Mouse (Mus musculus) hindbrain, embryonic 10.5 days (tissue): ENCODE data around the gene Celsr1. TPM values are rescaled to one million over a fixed set of nuclear protein-coding genes. Genes with fewer than 3 reads are reported as not detected.

Source experiments
- DNase-seq: peaks from one replicate; pipeline ENCODE4 v3.0.0-alpha.2; 2017; ENCODE audit warnings: low spot score
- H3K27ac ChIP-seq: fragments of 300-500 bp; sonication (generic); 2 replicates; pipeline ENCODE4 v1.5.1; 2016; ENCODE audit warnings: mild to moderate bottlenecking, moderate library complexity
- H3K27me3 ChIP-seq: fragments of 300-500 bp; sonication (generic); 2 replicates; pipeline ENCODE4 v1.6.1; 2016; ENCODE audit warnings: mild to moderate bottlenecking; ENCODE audit not compliant: poor library complexity, insufficient read depth, severe bottlenecking
- H3K36me3 ChIP-seq: fragments of 300-500 bp; sonication (generic); 2 replicates; pipeline ENCODE4 v1.6.1; 2016; ENCODE audit warnings: mild to moderate bottlenecking, moderate library complexity
- H3K4me1 ChIP-seq: fragments of 300-500 bp; sonication (generic); replicated peaks from 2 replicates; pipeline ENCODE4 v1.6.1; 2016; ENCODE audit warnings: mild to moderate bottlenecking
- H3K4me3 ChIP-seq: fragments of 300-500 bp; sonication (generic); 2 replicates; pipeline ENCODE4 v1.5.1; 2016; ENCODE audit warnings: mild to moderate bottlenecking, moderate library complexity
- H3K9me3 ChIP-seq: fragments of 300-500 bp; sonication (generic); 2 replicates; pipeline ENCODE4 v1.6.1; 2016; ENCODE audit warnings: mild to moderate bottlenecking, moderate library complexity
- WGBS: fragments of 180-500 bp; shearing (Covaris S2); methylation state at CpG from one replicate; pipeline ENCODE4 v1.1.7; 2016; 5-methylcytosine and 5-hydroxymethylcytosine counted together
- polyA plus RNA-seq: library from polyadenylated mRNA; unstranded; fragments of >200 nt; fragmentation: Nextera tagmentation; extraction: Ambion mirVana; gene quantifications from 2 replicates; pipeline ENCODE4 v1.2.1, GENCODE M21; 2016

Celsr1 gene
- polyA plus RNA-seq, 1 experiment from 2014 or later: 3.4 TPM

- H3K4me1 ChIP-seq: peaks cover 18% of the 10 kb centered on the region
- no peak for DNase-seq
- H3K27me3 ChIP-seq: no peaks in the 10 kb centered on the region
- H3K4me3 ChIP-seq: no peak overlapping the region
- WGBS: 80% methylated on average over 4 of the region's 4 CpGs
- no peak overlapping the region for H3K27ac ChIP-seq
- H3K36me3 ChIP-seq: no peaks in the 10 kb centered on the region
- H3K9me3 ChIP-seq: no peaks in the 10 kb centered on the region
Observed at GRCm38 (mm10) chr15:86050170-86050743, 16.7 kb upstream of the Celsr1 start.

- DNase-seq: no peak
- no peaks in the 10 kb centered on the region for H3K27me3 ChIP-seq
- WGBS: 89% methylated on average over 3 of the region's 3 CpGs
- no peak overlapping the region for H3K27ac ChIP-seq
- H3K36me3 ChIP-seq: no peaks in the 10 kb centered on the region
- H3K4me3 ChIP-seq: no peak overlapping the region
- no peaks in the 10 kb centered on the region for H3K9me3 ChIP-seq
- H3K4me1 ChIP-seq: peaks cover 18% of the 10 kb centered on the region
Observed at GRCm38 (mm10) chr15:86049510-86049909, 15.9 kb upstream of the Celsr1 start.

- Histone ChIP-seq H3K9me3 (no peaks in the 10 kb centered on the region), H3K27me3 (peaks cover 46% of the 10 kb centered on the region)
- 50% methylated on average over 4 of the region's 4 CpGs for WGBS
Observed at GRCm38 (mm10) chr15:86042364-86042763, 8.8 kb upstream of the Celsr1 start.

GRCm38 (mm10) chr15:86041421-86041820 is 7.8 kb upstream of the Celsr1 start:
- H3K27ac ChIP-seq: no peak overlapping the region
- H3K4me3 ChIP-seq: no peak overlapping the region
- peaks cover 14% of the 10 kb centered on the region; the same call in 1 of the 2 replicates for H3K4me1 ChIP-seq
- H3K36me3 ChIP-seq: no peaks in the 10 kb centered on the region
- no peak for DNase-seq
- peaks cover 46% of the 10 kb centered on the region for H3K27me3 ChIP-seq
- no peaks in the 10 kb centered on the region for H3K9me3 ChIP-seq
- 87% methylated on average over 5 of the region's 5 CpGs for WGBS

More at GRCm38 (mm10) chr15:86042364-86042763, 8.8 kb upstream of the Celsr1 start:
- Histone ChIP-seq H3K27ac (no peak overlapping the region), H3K36me3 (no peaks in the 10 kb centered on the region), H3K4me1 (peaks cover 14% of the 10 kb centered on the region; the same call in 1 of the 2 replicates), H3K4me3 (no peak overlapping the region)
- no peak for DNase-seq

GRCm38 (mm10) chr15:86038802-86039201 is 5.2 kb upstream of the Celsr1 start:
- Histone ChIP-seq H3K36me3 (no peaks in the 10 kb centered on the region), H3K9me3 (no peaks in the 10 kb centered on the region), H3K4me1 (peaks cover 35% of the 10 kb centered on the region), H3K27me3 (peaks cover 69% of the 10 kb centered on the region), H3K27ac (no peak overlapping the region), H3K4me3 (no peak overlapping the region)
- 4% methylated on average over 2 of the region's 2 CpGs for WGBS
- DNase-seq: peak; percentile 79

- Histone ChIP-seq H3K9me3 (peaks cover 13% of the 10 kb centered on the region), H3K4me1 (peaks cover 52% of the 10 kb centered on the region), H3K27ac (no peak overlapping the region), H3K27me3 (peaks cover 77% of the 10 kb centered on the region), H3K4me3 (no peak overlapping the region), H3K36me3 (peaks cover 16% of the 10 kb centered on the region)
- 72% methylated on average over 3 of the region's 3 CpGs for WGBS
- DNase-seq: no peak
Observed at GRCm38 (mm10) chr15:86035913-86036312, 2.3 kb upstream of the Celsr1 start.

GRCm38 (mm10) chr15:86034781-86035360 is 1.3 kb upstream of the Celsr1 start:
- Histone ChIP-seq H3K27me3 (peaks cover 76% of the 10 kb centered on the region), H3K4me3 (peak overlapping the region; percentile 74), H3K36me3 (peaks cover 26% of the 10 kb centered on the region), H3K4me1 (peaks cover 56% of the 10 kb centered on the region), H3K9me3 (peaks cover 23% of the 10 kb centered on the region), H3K27ac (peak overlapping the region; percentile 92)
- WGBS: under 1% methylated on average over 12 of the region's 12 CpGs
- DNase-seq: peak; percentile 46

GRCm38 (mm10) chr15:86034021-86034523 is 495 bp upstream of the Celsr1 start:
- Histone ChIP-seq H3K4me1 (peaks cover 59% of the 10 kb centered on the region), H3K27me3 (peaks cover 70% of the 10 kb centered on the region), H3K27ac (peak overlapping the region; percentile 92), H3K36me3 (peaks cover 34% of the 10 kb centered on the region), H3K9me3 (peaks cover 27% of the 10 kb centered on the region), H3K4me3 (peak overlapping the region; percentile 74)
- DNase-seq: peak; percentile 88
- WGBS: under 1% methylated on average over 44 of the region's 44 CpGs

- Histone ChIP-seq H3K9me3 (peaks cover 34% of the 10 kb centered on the region), H3K27me3 (peaks cover 58% of the 10 kb centered on the region), H3K36me3 (peaks cover 47% of the 10 kb centered on the region), H3K27ac (peak overlapping the region; percentile 92), H3K4me1 (peaks cover 62% of the 10 kb centered on the region), H3K4me3 (peak overlapping the region; percentile 74)
- peak; percentile 71 for DNase-seq
- WGBS: 2% methylated on average over 38 of the region's 38 CpGs
Observed at GRCm38 (mm10) chr15:86032811-86033190, 776 bp downstream of the Celsr1 start.

- H3K4me1 ChIP-seq: peaks cover 61% of the 10 kb centered on the region
- H3K36me3 ChIP-seq: peaks cover 75% of the 10 kb centered on the region
- DNase-seq: no peak
- peak overlapping the region; percentile 31 for H3K4me3 ChIP-seq
- peaks cover 37% of the 10 kb centered on the region for H3K9me3 ChIP-seq
- peaks cover 42% of the 10 kb centered on the region for H3K27me3 ChIP-seq
- no peak overlapping the region for H3K27ac ChIP-seq
- 72% methylated on average over 14 of the region's 14 CpGs for WGBS
Observed at GRCm38 (mm10) chr15:86029981-86030380, 3.6 kb downstream of the Celsr1 start.

- peaks cover 37% of the 10 kb centered on the region for H3K9me3 ChIP-seq
- H3K4me3 ChIP-seq: 0 out of 2 replicates have a peak overlapping the region, but pooled peaks have one; percentile 31
- no peak for DNase-seq
- no peak overlapping the region for H3K27ac ChIP-seq
- H3K27me3 ChIP-seq: peaks cover 22% of the 10 kb centered on the region
- 80% methylated on average over 8 of the region's 8 CpGs for WGBS
- H3K4me1 ChIP-seq: peaks cover 40% of the 10 kb centered on the region
- H3K36me3 ChIP-seq: peaks cover 94% of the 10 kb centered on the region
Observed at GRCm38 (mm10) chr15:86027871-86028270, 5.7 kb downstream of the Celsr1 start.

GRCm38 (mm10) chr15:86021971-86022370 is 11.6 kb downstream of the Celsr1 start:
- H3K9me3 ChIP-seq: peaks cover 9% of the 10 kb centered on the region; the same call in 1 of the 2 replicates
- no peak overlapping the region for H3K27ac ChIP-seq
- H3K4me3 ChIP-seq: no peak overlapping the region
- peaks cover 26% of the 10 kb centered on the region for H3K4me1 ChIP-seq
- H3K27me3 ChIP-seq: no peaks in the 10 kb centered on the region
- DNase-seq: no peak
- whole genome bisulfite sequencing: 80% methylated on average over 9 of the region's 9 CpGs
- H3K36me3 ChIP-seq: peaks cover 91% of the 10 kb centered on the region

- Histone ChIP-seq H3K4me1 (peaks cover 30% of the 10 kb centered on the region), H3K27ac (no peak overlapping the region), H3K4me3 (no peak overlapping the region), H3K27me3 (no peaks in the 10 kb centered on the region), H3K9me3 (peaks cover 9% of the 10 kb centered on the region; the same call in 1 of the 2 replicates), H3K36me3 (peaks cover 84% of the 10 kb centered on the region)
- DNase-seq: no peak
- 78% methylated on average over 9 of the region's 9 CpGs for WGBS
Observed at GRCm38 (mm10) chr15:86021301-86021700, 12.3 kb downstream of the Celsr1 start.
